12 mouse cellular contexts compared by ENCODE assay signal in the genomic region with DNA sequence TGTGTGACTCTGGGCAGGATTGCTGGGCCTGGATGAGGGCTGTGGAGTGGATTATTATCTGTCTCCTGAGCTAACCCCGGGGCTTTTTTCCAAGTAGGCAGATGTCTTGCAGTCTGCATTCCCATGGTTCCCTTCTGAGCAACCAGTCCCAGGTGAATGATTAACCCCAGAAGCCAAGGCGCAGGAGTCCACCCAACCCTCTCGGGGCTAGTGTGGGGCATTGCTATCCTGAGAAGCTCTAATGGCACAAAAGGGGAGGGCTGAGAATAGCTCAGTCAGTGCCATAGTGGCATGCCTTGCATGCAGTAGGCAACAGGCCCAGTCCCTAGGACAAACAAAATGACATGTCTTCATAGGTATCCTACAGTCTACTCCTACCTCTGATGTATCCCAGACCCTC. TPM values are rescaled to one million over a fixed set of nuclear protein-coding genes. Genes with fewer than 3 reads are reported as not detected.
DNase-seq lines count a peak whose midpoint lies in the region; ATAC-seq and TF ChIP-seq lines count a peak whose summit lies in the region.
"Had no signal": no experiment of that assay in that cellular context is flagged by ENCODE, and none has a peak within 500 bp of the region (broad histone marks: within the 10 kb centered on the region; RNA-seq: fewer than 3 reads in every experiment).

No protein-coding gene starts in this region.

- no peak overlapping the region for H3K4me2 ChIP-seq in liver, embryonic 13.5 days
- no peak overlapping the region for H3K4me2 ChIP-seq in midbrain, embryonic 16.5 days (ENCODE audit: low read length)
- H3K4me2 ChIP-seq: embryonic facial prominence, embryonic 15.5 days had no signal

- WGBS in liver, embryonic 13.5 days (ENCODE audit: insufficient replicate concordance): 70% methylated on average over 3 of the region's 3 CpGs
- WGBS in midbrain, embryonic 16.5 days: 94% methylated on average over 3 of the region's 3 CpGs

- no peak for ATAC-seq in cerebellum, adult (ENCODE audit: insufficient number of reproducible peaks, low FRiP score, low TSS enrichment)
- ATAC-seq in liver, embryonic 13.5 days (ENCODE audit: low read depth): peak; percentile 17; the same call in 1 of the 2 replicates
- ATAC-seq in inflammation-experienced regulatory T-cells, adult 6 months: no peak
- no peak for ATAC-seq in midbrain, embryonic 16.5 days

- 0 out of 2 replicates have a peak overlapping the region, but pooled peaks have one; percentile 1 for H3K27ac ChIP-seq in brown adipose tissue, adult 24 weeks (replicated peaks; ENCODE audit: low read depth, low read length)
- H3K27ac ChIP-seq in liver, embryonic 13.5 days: peak overlapping the region; percentile 65; the same call in 1 of the 2 replicates
- no peak overlapping the region for H3K27ac ChIP-seq in midbrain, embryonic 16.5 days (ENCODE audit: low read length)
- no peak overlapping the region for H3K27ac ChIP-seq in layer of hippocampus, adult 2 months
- H3K27ac ChIP-seq: embryonic facial prominence, embryonic 15.5 days had no signal

- peak; percentile 43 to 51 for DNase-seq in cerebellum, postnatal 25 days
- peak; percentile 70 for DNase-seq in kidney, adult 18-20 months
- no peak for DNase-seq in liver, embryonic 13.5 days
- DNase-seq in layer of hippocampus, adult 2 months (ENCODE audit: low spot score in 2 of 2): no peak
- DNase-seq: adrenal gland, postnatal 25 days; cerebellum, adult 8-10 months; left cerebral cortex, postnatal 4 days had no signal

- no peaks in the 10 kb centered on the region for H3K27me3 ChIP-seq in liver, embryonic 13.5 days
- no peaks in the 10 kb centered on the region for H3K27me3 ChIP-seq in midbrain, embryonic 16.5 days (ENCODE audit: control insufficient read depth, insufficient read depth, low read depth, low read length)
- H3K27me3 ChIP-seq: embryonic facial prominence, embryonic 15.5 days had no signal

- H3K9me3 ChIP-seq in liver, embryonic 13.5 days (replicated peaks): no peaks in the 10 kb centered on the region
- no peaks in the 10 kb centered on the region for H3K9me3 ChIP-seq in midbrain, embryonic 16.5 days (replicated peaks; ENCODE audit: control insufficient read depth, low read length, poor library complexity, severe bottlenecking)
- H3K9me3 ChIP-seq: embryonic facial prominence, embryonic 15.5 days had no signal

- no peak for TF ChIP-seq CTCF in layer of hippocampus, adult 2 months (conservative IDR thresholded peaks at IDR 0.05)

- no peak overlapping the region for H3K9ac ChIP-seq in liver, embryonic 13.5 days
- no peak overlapping the region for H3K9ac ChIP-seq in midbrain, embryonic 16.5 days (ENCODE audit: low read depth, low read length)
- H3K9ac ChIP-seq: embryonic facial prominence, embryonic 15.5 days had no signal

- H3K36me3 ChIP-seq in liver, embryonic 13.5 days: peaks cover 41% of the 10 kb centered on the region
- no peaks in the 10 kb centered on the region for H3K36me3 ChIP-seq in midbrain, embryonic 16.5 days (ENCODE audit: control insufficient read depth, insufficient read depth, low read length)
- H3K36me3 ChIP-seq: embryonic facial prominence, embryonic 15.5 days had no signal

- H3K4me3 ChIP-seq in brown adipose tissue, adult 24 weeks (ENCODE audit: insufficient read depth, low read depth, low read length): no peak overlapping the region
- no peak overlapping the region for H3K4me3 ChIP-seq in liver, embryonic 13.5 days (replicated peaks)
- H3K4me3 ChIP-seq in midbrain, embryonic 16.5 days (ENCODE audit: low read depth, low read length): no peak overlapping the region
- H3K4me3 ChIP-seq in layer of hippocampus, adult 2 months: no peak overlapping the region
- H3K4me3 ChIP-seq: embryonic facial prominence, embryonic 15.5 days had no signal

- H3K4me1 ChIP-seq in brown adipose tissue, adult 24 weeks (ENCODE audit: control insufficient read depth, insufficient read depth, insufficient read length, low read length): peaks cover 20% of the 10 kb centered on the region
- peaks cover 54% of the 10 kb centered on the region for H3K4me1 ChIP-seq in liver, embryonic 13.5 days (replicated peaks)
- H3K4me1 ChIP-seq in midbrain, embryonic 16.5 days (ENCODE audit: control insufficient read depth, insufficient read depth, low read length): peaks cover 4% of the 10 kb centered on the region; the same call in 1 of the 2 replicates

RNA-seq across cellular contexts. Expression of a gene that starts 22.1 kb away (rescaled TPM):
- polyA plus RNA-seq in brown adipose tissue, adult 24 weeks (2012; ENCODE audit: insufficient read depth, insufficient read length, missing spikeins): 185 and 208 TPM in 2 replicates
- polyA plus RNA-seq in liver, embryonic 13.5 days (2015; fragmentation: Nextera tagmentation; extraction: Ambion mirVana): 81.9 and 106 TPM in 2 replicates
- polyA plus RNA-seq in inflammation-experienced regulatory T-cells, adult 6 months (2017; shearing (Covaris generic)): 1 to 10 TPM; 5.7 to 9.9 (median 7.0) TPM
- polyA plus RNA-seq in midbrain, embryonic 16.5 days (2015; fragmentation: Nextera tagmentation; extraction: Ambion mirVana): 8.9 and 10.2 TPM in 2 replicates
- total RNA-seq in layer of hippocampus, adult 2 months (2021): 10 to 100 TPM; 20.8 to 22.0 TPM

Comparison
In these comparisons a context has a peak if more than half of its experiments do, and no peak if none do; other contexts are left out.
1. DNase-seq: peak in cerebellum, postnatal 25 days (2 of 2) and kidney, adult 18-20 months (single experiment); none in liver, embryonic 13.5 days (single experiment) and layer of hippocampus, adult 2 months (0 of 2).
2. H3K27ac ChIP-seq: peak in brown adipose tissue, adult 24 weeks (single experiment) and liver, embryonic 13.5 days (single experiment); none in midbrain, embryonic 16.5 days (single experiment) and layer of hippocampus, adult 2 months (single experiment).